Mouse (Mus musculus): Measurements from ENCODE around the gene Syne1. TPM values are rescaled to one million over a fixed set of nuclear protein-coding genes. Genes with fewer than 3 reads are reported as not detected.
"Not testable (repeated sequence)": the region's sequence is repeated elsewhere in the genome, so short reads cannot be mapped to it uniquely, and the experiment has no call there.

The Syne1 gene
- polyA plus RNA-seq, 1 experiment from 2014 or later = 27.1 TPM

- not testable (repeated sequence) for H3K9ac ChIP-seq (ENCODE audit: low read length); H3K4me2 ChIP-seq (ENCODE audit: low read length); H3K4me3 ChIP-seq (ENCODE audit: control insufficient read depth in 1 of 2, insufficient read depth in 1 of 2, low read depth in 1 of 2, low read length in 2 of 2); ATAC-seq (ENCODE audit: insufficient number of reproducible peaks, insufficient read depth, low FRiP score, low read depth); H3K27me3 ChIP-seq (ENCODE audit: control insufficient read depth, insufficient read depth, low read length); H3K9me3 ChIP-seq (ENCODE audit: control insufficient read depth, low read length); H3K4me1 ChIP-seq (ENCODE audit: control insufficient read depth in 2 of 2, insufficient read depth in 2 of 2, low read length in 2 of 2); H3K36me3 ChIP-seq (ENCODE audit: control insufficient read depth, insufficient read depth, low read length); H3K27ac ChIP-seq (replicated peaks in 1 of 2; ENCODE audit: control insufficient read depth in 1 of 2, insufficient read depth in 1 of 2, low read depth in 2 of 2, low read length in 2 of 2)
- WGBS = 58% methylated on average over 6 of the region's 6 CpGs
Measured at GRCm38 (mm10) chr10:5499684-5500369, 51.5 kb downstream of the Syne1 start.

- no peaks in the 10 kb centered on the region for H3K9me3 ChIP-seq (ENCODE audit: control insufficient read depth, low read length)
- no peaks in the 10 kb centered on the region; a peak in 1 of 4 replicates for H3K4me1 ChIP-seq (ENCODE audit: control insufficient read depth in 2 of 2, insufficient read depth in 2 of 2, low read length in 2 of 2)
- no peaks in the 10 kb centered on the region for H3K27me3 ChIP-seq (ENCODE audit: control insufficient read depth, insufficient read depth, low read length)
- H3K4me3 ChIP-seq (ENCODE audit: control insufficient read depth in 1 of 2, insufficient read depth in 1 of 2, low read depth in 1 of 2, low read length in 2 of 2) = no peak overlapping the region
- no peaks in the 10 kb centered on the region for H3K36me3 ChIP-seq (ENCODE audit: control insufficient read depth, insufficient read depth, low read length)
- H3K4me2 ChIP-seq (ENCODE audit: low read length) = no peak overlapping the region
- H3K27ac ChIP-seq (replicated peaks in 1 of 2; ENCODE audit: control insufficient read depth in 1 of 2, insufficient read depth in 1 of 2, low read depth in 2 of 2, low read length in 2 of 2) = no peak overlapping the region
- no peak for ATAC-seq (ENCODE audit: insufficient number of reproducible peaks, insufficient read depth, low FRiP score, low read depth)
- 68% methylated on average over 2 of the region's 2 CpGs for WGBS
- no peak overlapping the region for H3K9ac ChIP-seq (ENCODE audit: low read length)
Measured at GRCm38 (mm10) chr10:5497859-5498258, 53.4 kb downstream of the Syne1 start.

GRCm38 (mm10) chr10:5491050-5491449, 60.2 kb downstream of the Syne1 start:
- H3K9me3 ChIP-seq (ENCODE audit: control insufficient read depth, low read length) = no peaks in the 10 kb centered on the region
- no peak overlapping the region for H3K4me3 ChIP-seq (ENCODE audit: control insufficient read depth in 1 of 2, insufficient read depth in 1 of 2, low read depth in 1 of 2, low read length in 2 of 2)
- H3K4me1 ChIP-seq (ENCODE audit: control insufficient read depth in 2 of 2, insufficient read depth in 2 of 2, low read length in 2 of 2) = no peaks in the 10 kb centered on the region
- no peaks in the 10 kb centered on the region for H3K27me3 ChIP-seq (ENCODE audit: control insufficient read depth, insufficient read depth, low read length)
- H3K4me2 ChIP-seq (ENCODE audit: low read length) = no peak overlapping the region
- H3K27ac ChIP-seq (replicated peaks in 1 of 2; ENCODE audit: control insufficient read depth in 1 of 2, insufficient read depth in 1 of 2, low read depth in 2 of 2, low read length in 2 of 2) = no peak overlapping the region
- no peak for ATAC-seq (ENCODE audit: insufficient number of reproducible peaks, insufficient read depth, low FRiP score, low read depth)
- H3K9ac ChIP-seq (ENCODE audit: low read length) = no peak overlapping the region
- 75% methylated on average over 9 of the region's 9 CpGs for WGBS
- no peaks in the 10 kb centered on the region for H3K36me3 ChIP-seq (ENCODE audit: control insufficient read depth, insufficient read depth, low read length)

GRCm38 (mm10) chr10:5490029-5490428, 61.3 kb downstream of the Syne1 start:
- ATAC-seq (ENCODE audit: insufficient number of reproducible peaks, insufficient read depth, low FRiP score, low read depth) = no peak
- no peak overlapping the region for H3K27ac ChIP-seq (replicated peaks in 1 of 2; ENCODE audit: control insufficient read depth in 1 of 2, insufficient read depth in 1 of 2, low read depth in 2 of 2, low read length in 2 of 2)
- no peak overlapping the region for H3K4me2 ChIP-seq (ENCODE audit: low read length)
- H3K9ac ChIP-seq (ENCODE audit: low read length) = no peak overlapping the region
- H3K4me1 ChIP-seq (ENCODE audit: control insufficient read depth in 2 of 2, insufficient read depth in 2 of 2, low read length in 2 of 2) = no peaks in the 10 kb centered on the region
- WGBS = 60% methylated on average over 6 of the region's 6 CpGs
- no peaks in the 10 kb centered on the region for H3K36me3 ChIP-seq (ENCODE audit: control insufficient read depth, insufficient read depth, low read length)
- H3K27me3 ChIP-seq (ENCODE audit: control insufficient read depth, insufficient read depth, low read length) = no peaks in the 10 kb centered on the region
- H3K4me3 ChIP-seq (ENCODE audit: control insufficient read depth in 1 of 2, insufficient read depth in 1 of 2, low read depth in 1 of 2, low read length in 2 of 2) = no peak overlapping the region
- H3K9me3 ChIP-seq (ENCODE audit: control insufficient read depth, low read length) = no peaks in the 10 kb centered on the region

GRCm38 (mm10) chr10:5488097-5488496, 63.2 kb downstream of the Syne1 start:
- Histone ChIP-seq H3K36me3 (ENCODE audit: control insufficient read depth, insufficient read depth, low read length) (no peaks in the 10 kb centered on the region), H3K9ac (ENCODE audit: low read length) (no peak overlapping the region), H3K9me3 (ENCODE audit: control insufficient read depth, low read length) (no peaks in the 10 kb centered on the region), H3K27me3 (ENCODE audit: control insufficient read depth, insufficient read depth, low read length) (no peaks in the 10 kb centered on the region), H3K4me2 (ENCODE audit: low read length) (no peak overlapping the region), H3K4me3 (ENCODE audit: control insufficient read depth in 1 of 2, insufficient read depth in 1 of 2, low read depth in 1 of 2, low read length in 2 of 2) (no peak overlapping the region), H3K27ac (replicated peaks in 1 of 2; ENCODE audit: control insufficient read depth in 1 of 2, insufficient read depth in 1 of 2, low read depth in 2 of 2, low read length in 2 of 2) (no peak overlapping the region), H3K4me1 (ENCODE audit: control insufficient read depth in 2 of 2, insufficient read depth in 2 of 2, low read length in 2 of 2) (no peaks in the 10 kb centered on the region)
- 27% methylated on average over 5 of the region's 5 CpGs for WGBS
- no peak for ATAC-seq (ENCODE audit: insufficient number of reproducible peaks, insufficient read depth, low FRiP score, low read depth)

GRCm38 (mm10) chr10:5480552-5481550, 70.4 kb downstream of the Syne1 start:
- Histone ChIP-seq H3K4me1 (ENCODE audit: control insufficient read depth in 2 of 2, insufficient read depth in 2 of 2, low read length in 2 of 2) (no peaks in the 10 kb centered on the region), H3K9me3 (ENCODE audit: control insufficient read depth, low read length) (no peaks in the 10 kb centered on the region), H3K27ac (replicated peaks in 1 of 2; ENCODE audit: control insufficient read depth in 1 of 2, insufficient read depth in 1 of 2, low read depth in 2 of 2, low read length in 2 of 2) (no peak overlapping the region), H3K36me3 (ENCODE audit: control insufficient read depth, insufficient read depth, low read length) (no peaks in the 10 kb centered on the region), H3K27me3 (ENCODE audit: control insufficient read depth, insufficient read depth, low read length) (no peaks in the 10 kb centered on the region), H3K9ac (ENCODE audit: low read length) (no peak overlapping the region), H3K4me2 (ENCODE audit: low read length) (no peak overlapping the region), H3K4me3 (ENCODE audit: control insufficient read depth in 1 of 2, insufficient read depth in 1 of 2, low read depth in 1 of 2, low read length in 2 of 2) (no peak overlapping the region)
- 65% methylated on average over 9 of the region's 9 CpGs for WGBS
- no peak for ATAC-seq (ENCODE audit: insufficient number of reproducible peaks, insufficient read depth, low FRiP score, low read depth)

- H3K27me3 ChIP-seq (ENCODE audit: control insufficient read depth, insufficient read depth, low read length) = no peaks in the 10 kb centered on the region
- no peaks in the 10 kb centered on the region for H3K9me3 ChIP-seq (ENCODE audit: control insufficient read depth, low read length)
- no peak overlapping the region for H3K4me3 ChIP-seq (ENCODE audit: control insufficient read depth in 1 of 2, insufficient read depth in 1 of 2, low read depth in 1 of 2, low read length in 2 of 2)
- H3K36me3 ChIP-seq (ENCODE audit: control insufficient read depth, insufficient read depth, low read length) = no peaks in the 10 kb centered on the region
- no peaks in the 10 kb centered on the region for H3K4me1 ChIP-seq (ENCODE audit: control insufficient read depth in 2 of 2, insufficient read depth in 2 of 2, low read length in 2 of 2)
- H3K9ac ChIP-seq (ENCODE audit: low read length) = no peak overlapping the region
- ATAC-seq (ENCODE audit: insufficient number of reproducible peaks, insufficient read depth, low FRiP score, low read depth) = no peak
- no peak overlapping the region for H3K4me2 ChIP-seq (ENCODE audit: low read length)
- WGBS = 43% methylated on average over 6 of the region's 6 CpGs
- H3K27ac ChIP-seq (replicated peaks in 1 of 2; ENCODE audit: control insufficient read depth in 1 of 2, insufficient read depth in 1 of 2, low read depth in 2 of 2, low read length in 2 of 2) = no peak overlapping the region
Measured at GRCm38 (mm10) chr10:5480097-5480496, 71.2 kb downstream of the Syne1 start.

All from heart, embryonic 14.5 days (tissue).